Comparison of ENCODE assay signal across 8 mouse cellular contexts in genomic region chr2:165914298-165914697, GRCm38 (mm10). TPM values are rescaled to one million over a fixed set of nuclear protein-coding genes. Genes with fewer than 3 reads are reported as not detected.
DNase-seq lines count a peak whose midpoint lies in the region; ATAC-seq and TF ChIP-seq lines count a peak whose summit lies in the region.

No protein-coding gene starts in this region.

- peak overlapping the region; percentile 85 for H3K27ac ChIP-seq in gastrocnemius, adult 2 months
- H3K27ac ChIP-seq in hindbrain, postnatal 0 days = no peak overlapping the region
- H3K27ac ChIP-seq in left cerebral cortex, adult 2 months = no peak overlapping the region

- DNase-seq in T-cell, adult 2 months (ENCODE audit: low spot score) = peak; percentile 81
- DNase-seq in cerebellum, postnatal 4 days (ENCODE audit: low spot score in 2 of 2) = peak; percentile 97
- peak; percentile 95 for DNase-seq in gastrocnemius, adult 2 months
- peak; percentile 92 for DNase-seq in hindbrain, postnatal 0 days (ENCODE audit: low spot score)
- peak; percentile 88 to 96 for DNase-seq in left cerebral cortex, adult 2 months (ENCODE audit: extremely low spot score in 1 of 2, low spot score in 2 of 2)
- DNase-seq in right cerebral cortex, adult 2 months (ENCODE audit: low spot score in 2 of 2) = peak; percentile 96
- DNase-seq in urinary bladder, postnatal 10 days (ENCODE audit: low spot score) = peak; percentile 93

- 25% methylated on average over 11 of the region's 11 CpGs for WGBS in hindbrain, postnatal 0 days

- no peaks in the 10 kb centered on the region for H3K4me1 ChIP-seq in hindbrain, postnatal 0 days (ENCODE audit: insufficient read depth, low read length)

- intact Hi-C loops in gastrocnemius, adult 2 months (cut with DNase I) = loop anchor here (1.0 to 5.0 kb wide), 3 partner anchors 88 to 132 kb away; no protein-coding TSS in a partner anchor
- intact Hi-C loops in left cerebral cortex, adult 2 months (cut with DNase I) = loop anchor here (1.0 to 2.0 kb wide), 3 partner anchors 95 to 133 kb away; no protein-coding TSS in a partner anchor

- ATAC-seq in hindbrain, postnatal 0 days = peak; percentile 79
- peak; percentile 96 for ATAC-seq in megakaryocyte, adult 5-6 weeks (ENCODE audit: poor library complexity, severe bottlenecking)

- H3K4me2 ChIP-seq in hindbrain, postnatal 0 days (ENCODE audit: low read depth, low read length) = no peak overlapping the region

- no peak overlapping the region for H3K9ac ChIP-seq in hindbrain, postnatal 0 days (replicated peaks; ENCODE audit: low read length)

- H3K36me3 ChIP-seq in hindbrain, postnatal 0 days (ENCODE audit: insufficient read depth, low read length) = no peaks in the 10 kb centered on the region

- no peaks in the 10 kb centered on the region for H3K9me3 ChIP-seq in hindbrain, postnatal 0 days (ENCODE audit: low read length)

- H3K27me3 ChIP-seq in hindbrain, postnatal 0 days (ENCODE audit: insufficient read depth, low read length) = no peaks in the 10 kb centered on the region

- TF ChIP-seq CTCF in gastrocnemius, adult 2 months (IDR thresholded peaks at IDR 0.05) = no peak; the same call in 1 of the 2 replicates
- peak; percentile 99 for TF ChIP-seq CTCF in hindbrain, postnatal 0 days (IDR thresholded peaks at IDR 0.05; ENCODE audit: low read depth)
- TF ChIP-seq CTCF in left cerebral cortex, adult 2 months (IDR thresholded peaks at IDR 0.05) = peak; percentile 99

- H3K4me3 ChIP-seq in gastrocnemius, adult 2 months = peak overlapping the region; percentile 35
- H3K4me3 ChIP-seq in hindbrain, postnatal 0 days (ENCODE audit: low read length) = no peak overlapping the region
- no peak overlapping the region for H3K4me3 ChIP-seq in left cerebral cortex, adult 2 months

RNA-seq across cellular contexts. Expression of gene Zmynd8, which starts 15.5 kb away (rescaled TPM):
- total RNA-seq in gastrocnemius, adult 2 months (2021) = 10 to 100 TPM; 13.1 to 23.3 TPM
- 46.6 and 46.8 TPM in 2 replicates for total RNA-seq in hindbrain, postnatal 0 days (2014; rRNA removed)
- polyA plus RNA-seq in hindbrain, postnatal 0 days (2015; fragmentation: Nextera tagmentation; extraction: Ambion mirVana) = 53.0 and 56.9 TPM in 2 replicates
- total RNA-seq in left cerebral cortex, adult 2 months (2021) = 100 to 1,000 TPM; 182 to 188 TPM
- 26.9 and 37.5 TPM in 2 replicates for total RNA-seq in megakaryocyte, adult 5-6 weeks (2015)
- total RNA-seq in megakaryocyte, adult 5-6 weeks (2017) = 26.7 and 28.3 TPM in 2 replicates
